Mouse (Mus musculus) left cerebral cortex, postnatal 10 days (tissue): ENCODE data around the gene N4bp2l2. TPM values are rescaled to one million over a fixed set of nuclear protein-coding genes. Genes with fewer than 3 reads are reported as not detected.

Source experiments
- DNase-seq, 2 experiments: peaks; one replicate each; pipeline ENCODE4 v3.0.0; 2021 to 2022; ENCODE audit warnings: low spot score in 2 of 2, mixed read lengths in 1 of 2; ENCODE audit errors: extremely low spot score in 1 of 2
- intact Hi-C: fragments of 180-260 bp; cut with DNase I; formaldehyde crosslinking; loops from one replicate; pipeline ENCODE4 v1.15.1; 2025
- total RNA-seq, 2 experiments: library from RNA; stranded (reverse); gene quantifications; 2 replicates each; pipeline ENCODE4 v1.2.3; 2021

The N4bp2l2 gene
- total RNA-seq, 2 experiments from 2014 or later = 66.3 to 67.8 TPM

- no peak for DNase-seq
- intact Hi-C loops = no loop called here
These were observed 84.8 kb downstream of the N4bp2l2 start for GRCm38 (mm10) chr5:150581180-150581579.

DNA sequence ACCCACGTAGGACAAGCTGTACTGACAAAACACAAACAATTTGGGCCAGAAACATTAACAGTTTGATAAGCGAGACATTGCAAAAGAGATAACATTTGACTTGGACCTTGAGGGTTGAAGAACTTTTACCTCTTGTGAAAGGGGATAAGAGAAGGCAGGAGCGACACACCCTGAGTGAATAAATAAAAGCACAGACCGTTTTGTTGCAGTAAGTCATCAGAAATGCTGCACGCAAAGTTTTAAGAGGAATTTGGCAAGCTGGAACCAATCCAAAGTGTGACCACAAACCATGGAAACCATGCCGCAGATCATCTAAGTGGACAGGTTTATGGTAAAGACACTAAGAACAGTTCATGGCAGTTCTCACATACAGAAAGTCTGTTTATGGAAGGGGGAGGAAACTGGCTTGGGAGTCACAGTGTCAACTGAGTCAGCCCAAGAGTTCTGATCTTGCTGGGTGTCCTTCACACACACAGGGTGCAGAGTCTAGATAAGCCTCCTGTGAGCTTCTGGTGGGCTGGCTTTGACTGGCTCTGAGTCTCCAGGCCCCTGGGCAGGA, 87.3 kb downstream of the N4bp2l2 start:
- intact Hi-C loops = no loop called here
- DNase-seq = no peak

- DNase-seq = no peak
- intact Hi-C loops = no loop called here
These were observed 89.2 kb downstream of the N4bp2l2 start for GRCm38 (mm10) chr5:150576832-150577231.

DNA sequence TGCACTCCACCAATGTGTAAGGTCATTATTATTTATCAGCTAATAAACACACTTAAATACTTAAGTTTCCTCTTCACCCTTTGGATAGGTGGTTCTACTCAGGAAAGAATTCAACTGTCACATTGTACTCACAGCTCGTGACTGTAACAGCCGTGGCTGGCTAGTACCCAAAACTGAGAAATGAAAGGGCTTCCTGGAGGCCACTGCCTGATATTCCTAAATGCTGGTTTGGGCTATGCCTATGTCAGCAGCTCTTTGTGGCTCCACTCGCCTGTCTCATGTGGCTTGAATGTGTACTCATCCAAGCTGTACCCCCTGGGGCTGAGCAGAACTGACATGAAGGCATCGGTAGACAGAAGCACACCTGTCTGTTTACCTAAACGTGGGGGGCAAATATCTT, 91.1 kb downstream of the N4bp2l2 start:
- intact Hi-C loops = no loop called here
- DNase-seq = no peak

- intact Hi-C loops = no loop called here
- no peak for DNase-seq
These were observed 91.6 kb downstream of the N4bp2l2 start for GRCm38 (mm10) chr5:150574403-150574802.

- intact Hi-C loops = no loop called here
- DNase-seq = peak in 1 of 2 experiments; percentile 36
These were observed 95.3 kb downstream of the N4bp2l2 start for GRCm38 (mm10) chr5:150570496-150571219.

DNA sequence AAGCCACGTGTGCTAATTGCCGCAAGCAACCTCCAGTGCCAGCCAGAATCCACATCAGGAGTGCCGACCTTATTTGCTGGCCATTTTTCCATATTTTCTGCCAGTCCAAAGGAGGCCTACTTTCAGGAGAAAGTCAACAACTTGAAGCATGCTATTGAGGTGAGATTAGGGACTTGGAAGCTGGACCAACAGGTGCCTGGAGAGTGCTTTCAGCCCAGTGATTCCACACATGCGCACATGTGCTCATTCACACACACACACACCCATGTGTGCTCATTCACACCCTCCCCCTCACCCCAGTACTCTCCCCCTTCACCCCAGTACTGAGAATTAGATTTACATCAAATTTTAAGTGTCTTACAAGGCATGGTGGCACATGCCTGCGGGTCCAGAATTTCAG, 99.0 kb downstream of the N4bp2l2 start:
- intact Hi-C loops = no loop called here

DNA sequence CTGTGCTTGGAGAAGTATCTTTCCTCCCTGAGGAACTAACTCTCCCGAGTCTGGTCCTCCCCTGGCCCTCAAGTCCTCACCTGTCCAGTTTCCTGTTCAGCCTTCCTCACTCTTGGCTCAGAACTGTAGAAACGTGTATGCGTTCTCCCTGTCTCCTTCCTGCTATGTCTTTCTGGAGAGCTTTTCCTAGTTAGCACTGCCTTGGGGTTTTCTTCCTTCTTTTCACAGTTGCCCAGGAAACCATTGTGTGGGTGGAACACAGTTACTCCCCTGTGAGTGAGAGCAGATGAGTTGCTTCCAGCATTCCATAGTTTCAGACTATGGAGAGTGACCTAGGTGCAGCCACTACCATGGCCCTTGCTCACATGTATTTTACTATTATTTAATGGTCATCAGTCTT, 99.8 kb downstream of the N4bp2l2 start:
- peak in 1 of 2 experiments; percentile 49 for DNase-seq
- intact Hi-C loops = no loop called here

More for the DNA sequence above, 99.0 kb downstream of the N4bp2l2 start:
- no peak for DNase-seq

- no peak for DNase-seq
These were observed 101.6 kb downstream of the N4bp2l2 start for GRCm38 (mm10) chr5:150564426-150564825.

GRCm38 (mm10) chr5:150561783-150562182, 104.2 kb downstream of the N4bp2l2 start:
- intact Hi-C loops = no loop called here
- no peak for DNase-seq

More at GRCm38 (mm10) chr5:150564426-150564825, 101.6 kb downstream of the N4bp2l2 start:
- intact Hi-C loops = no loop called here

- DNase-seq = no peak
- intact Hi-C loops = no loop called here
These were observed 104.6 kb downstream of the N4bp2l2 start for GRCm38 (mm10) chr5:150561376-150561775.

DNA sequence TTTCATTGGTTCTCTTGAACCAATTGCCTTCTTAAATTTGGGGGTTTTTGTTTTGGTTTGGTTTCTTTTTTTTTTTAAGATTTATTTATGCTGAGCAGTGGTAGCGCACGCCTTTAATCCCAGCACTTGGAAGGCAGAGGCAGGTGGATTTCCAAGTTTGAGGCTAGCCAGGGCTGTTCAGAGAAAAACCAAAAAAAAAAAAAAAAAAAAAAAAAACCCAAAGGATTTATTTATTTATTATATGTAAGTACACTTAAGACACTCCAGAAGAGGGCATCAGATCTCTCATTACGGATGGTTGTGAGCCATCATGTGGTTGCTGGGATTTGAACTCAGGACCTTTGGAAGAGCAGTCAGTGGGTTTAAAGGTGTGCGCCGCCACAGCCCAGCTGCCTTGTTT, 105.1 kb downstream of the N4bp2l2 start:
- DNase-seq = no peak
- intact Hi-C loops = no loop called here

GRCm38 (mm10) chr5:150559519-150560103, 106.4 kb downstream of the N4bp2l2 start:
- intact Hi-C loops = no loop called here
- no peak for DNase-seq

Other genes starting within 250 kb of the N4bp2l2 start
- gene Zar1l, start 148.0 kb downstream of the N4bp2l2 start, total RNA-seq = 1 to 10 TPM; 1.3 to 1.4 TPM
- 10 to 100 TPM in 1 of 2 experiments, 1 to 10 TPM in 1; 9.5 to 14.6 TPM for gene Brca2, start 143.6 kb downstream of the N4bp2l2 start, total RNA-seq
- 10 to 100 TPM; 30.7 to 33.6 TPM for gene N4bp2l1, start 69.0 kb downstream of the N4bp2l2 start, total RNA-seq
- 10 to 100 TPM; 72.6 to 73.5 TPM for gene Pds5b, start 7.6 kb upstream of the N4bp2l2 start, total RNA-seq